In the genomic region with DNA sequence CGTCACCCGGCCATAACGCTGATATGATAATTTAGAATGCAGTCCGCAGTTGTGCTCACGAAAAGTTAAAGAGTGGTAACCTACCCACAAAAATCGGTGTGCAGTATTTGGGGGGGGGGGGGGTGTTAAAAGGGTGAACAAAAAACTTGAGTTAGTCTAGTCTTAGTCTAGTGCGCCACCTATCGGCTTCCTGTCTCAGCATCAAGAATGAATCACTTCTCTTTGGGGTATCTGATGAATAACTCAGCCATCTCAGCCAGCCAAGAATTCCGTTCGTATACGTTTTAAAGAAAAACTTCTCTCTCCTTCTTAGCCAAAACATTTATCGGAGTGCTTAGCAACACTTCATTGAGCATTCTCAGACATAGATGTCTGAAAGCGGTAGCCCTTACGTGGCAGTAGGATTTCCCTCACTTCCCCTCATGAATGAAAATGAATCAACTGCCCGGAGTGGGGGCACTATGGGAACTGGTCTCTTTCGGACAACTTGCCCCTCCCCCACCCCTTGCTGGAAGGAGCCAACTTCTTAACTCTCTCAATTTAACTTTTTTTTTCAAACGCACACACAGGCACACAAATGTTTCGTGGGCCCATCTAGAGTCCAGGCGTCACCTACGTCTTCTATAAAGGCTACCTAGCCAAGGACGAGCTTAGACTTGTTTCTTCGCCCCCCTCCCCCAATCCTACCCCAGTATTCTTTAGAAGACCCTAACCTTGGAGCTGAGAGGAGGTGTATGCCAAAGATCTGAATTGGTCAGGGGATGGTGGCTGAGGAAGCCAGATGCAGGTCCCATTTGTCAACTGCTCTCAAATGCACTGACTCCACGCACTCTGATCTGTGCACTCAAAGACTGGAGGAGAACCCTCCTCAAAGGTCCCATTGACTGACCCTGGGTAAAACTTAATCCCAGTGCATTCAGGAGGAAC, we compare ENCODE assay signal across 9 mouse cellular contexts. TPM values are rescaled to one million over a fixed set of nuclear protein-coding genes. Genes with fewer than 3 reads are reported as not detected.
DNase-seq lines count a peak whose midpoint lies in the region; ATAC-seq and TF ChIP-seq lines count a peak whose summit lies in the region.
"Had no signal": no experiment of that assay in that cellular context is flagged by ENCODE, and none has a peak within 500 bp of the region (broad histone marks: within the 10 kb centered on the region; RNA-seq: fewer than 3 reads in every experiment).

No protein-coding gene starts in this region.

- intact Hi-C loops in gastrocnemius, postnatal 14 days (cut with DNase I; ENCODE audit: low total_unique reads), result loop anchor here (5.0 to 10.0 kb wide), 2 partner anchors 612 to 670 kb away; no protein-coding TSS in a partner anchor
- intact Hi-C loops in left cerebral cortex, postnatal 36 days (cut with DNase I), result loop anchor here (1.0 to 2.0 kb wide), 2 partner anchors 608 to 672 kb away; no protein-coding TSS in a partner anchor

- no peaks in the 10 kb centered on the region for H3K9me3 ChIP-seq in intestine, embryonic 14.5 days (ENCODE audit: control insufficient read depth, low read length)
- no peaks in the 10 kb centered on the region for H3K9me3 ChIP-seq in midbrain, embryonic 11.5 days (ENCODE audit: control insufficient read depth, low read length)
- H3K9me3 ChIP-seq in stomach, postnatal 0 days (ENCODE audit: control insufficient read depth, low read length), result no peaks in the 10 kb centered on the region
- H3K9me3 ChIP-seq: G1E had no signal

- no peak for TF ChIP-seq POLR2A in cortical plate, adult 2 months (IDR thresholded peaks at IDR 0.05; ENCODE audit: extremely low read depth, insufficient read depth, low read length)

- peak overlapping the region; percentile 19 for H3K4me3 ChIP-seq in cortical plate, adult 2 months (ENCODE audit: insufficient read depth, low read length)
- peak overlapping the region; percentile 54 for H3K4me3 ChIP-seq in intestine, embryonic 14.5 days (ENCODE audit: low read depth, low read length)
- H3K4me3 ChIP-seq in midbrain, embryonic 11.5 days (ENCODE audit: low read depth, low read length), result peak overlapping the region; percentile 49; the same call in 1 of the 2 replicates
- H3K4me3 ChIP-seq in stomach, postnatal 0 days (ENCODE audit: low read depth, low read length), result peak overlapping the region; percentile 62

- 12% methylated on average over 23 of the region's 23 CpGs for WGBS in intestine, embryonic 14.5 days
- 10% methylated on average over 23 of the region's 23 CpGs for WGBS in midbrain, embryonic 11.5 days
- WGBS in stomach, postnatal 0 days, result 9% methylated on average over 23 of the region's 23 CpGs

- no peaks in the 10 kb centered on the region for H3K36me3 ChIP-seq in intestine, embryonic 14.5 days (ENCODE audit: control insufficient read depth, insufficient read depth, low read length)
- H3K36me3 ChIP-seq in midbrain, embryonic 11.5 days (ENCODE audit: control insufficient read depth, insufficient read depth, low read length), result no peaks in the 10 kb centered on the region
- H3K36me3 ChIP-seq in stomach, postnatal 0 days (ENCODE audit: control insufficient read depth, insufficient read depth, low read length), result no peaks in the 10 kb centered on the region
- H3K36me3 ChIP-seq: G1E had no signal

- peak; percentile 41; the same call in 1 of the 2 replicates for TF ChIP-seq CTCF in cortical plate, adult 2 months (IDR thresholded peaks at IDR 0.05; ENCODE audit: extremely low read depth, insufficient read depth, low read length)
- peak; percentile 83 for TF ChIP-seq CTCF in stomach, postnatal 0 days (IDR thresholded peaks at IDR 0.05; ENCODE audit: low read depth)

- peak; percentile 61 for DNase-seq in ovary, postnatal 14 days (ENCODE audit: low spot score)
- no peak for DNase-seq in ovary, postnatal 10 days (ENCODE audit: low spot score)
- DNase-seq in gastrocnemius, postnatal 14 days, result peak; percentile 69
- peak; percentile 78 for DNase-seq in intestine, embryonic 14.5 days (ENCODE audit: low spot score)
- DNase-seq in left cerebral cortex, postnatal 36 days (ENCODE audit: low spot score in 2 of 2), result peak; percentile 50 to 65
- peak; percentile 97 for DNase-seq in midbrain, embryonic 11.5 days (ENCODE audit: low spot score, missing footprints)
- DNase-seq in stomach, postnatal 0 days (ENCODE audit: low spot score), result peak; percentile 68

- no peak for TF ChIP-seq EP300 in stomach, postnatal 0 days (optimal IDR thresholded peaks at IDR 0.05)

- H3K4me1 ChIP-seq in cortical plate, adult 2 months (ENCODE audit: control insufficient read depth, insufficient read depth, low read length), result no peaks in the 10 kb centered on the region
- H3K4me1 ChIP-seq in intestine, embryonic 14.5 days (replicated peaks; ENCODE audit: control insufficient read depth, insufficient read depth, low read length), result peaks cover 23% of the 10 kb centered on the region
- H3K4me1 ChIP-seq in midbrain, embryonic 11.5 days (ENCODE audit: control insufficient read depth, insufficient read depth, low read length), result peaks cover 18% of the 10 kb centered on the region; the same call in 1 of the 2 replicates
- H3K4me1 ChIP-seq in stomach, postnatal 0 days (replicated peaks; ENCODE audit: control insufficient read depth, insufficient read depth), result no peaks in the 10 kb centered on the region

- peak overlapping the region; percentile 68 for H3K9ac ChIP-seq in intestine, embryonic 14.5 days (ENCODE audit: low read length)
- H3K9ac ChIP-seq in midbrain, embryonic 11.5 days (ENCODE audit: low read length), result no peak overlapping the region
- H3K9ac ChIP-seq in stomach, postnatal 0 days (ENCODE audit: low read length), result peak overlapping the region; percentile 72

- peak overlapping the region; percentile 80 for H3K4me2 ChIP-seq in intestine, embryonic 14.5 days (ENCODE audit: low read length)
- peak overlapping the region; percentile 85 for H3K4me2 ChIP-seq in midbrain, embryonic 11.5 days
- H3K4me2 ChIP-seq in stomach, postnatal 0 days (replicated peaks; ENCODE audit: low read depth), result peak overlapping the region; percentile 79

- peaks cover 21% of the 10 kb centered on the region for H3K27me3 ChIP-seq in intestine, embryonic 14.5 days (replicated peaks; ENCODE audit: control insufficient read depth, insufficient read depth, low read length)
- peaks cover 40% of the 10 kb centered on the region for H3K27me3 ChIP-seq in midbrain, embryonic 11.5 days (ENCODE audit: control insufficient read depth, insufficient read depth, low read length)
- H3K27me3 ChIP-seq in stomach, postnatal 0 days (ENCODE audit: control insufficient read depth, insufficient read depth, low read length), result no peaks in the 10 kb centered on the region

- no peak overlapping the region for H3K27ac ChIP-seq in cortical plate, adult 2 months (ENCODE audit: insufficient read depth, low read length)
- peak overlapping the region; percentile 81 for H3K27ac ChIP-seq in intestine, embryonic 14.5 days (ENCODE audit: low read depth)
- no peak overlapping the region for H3K27ac ChIP-seq in midbrain, embryonic 11.5 days (ENCODE audit: low read depth, low read length)
- no peak overlapping the region for H3K27ac ChIP-seq in stomach, postnatal 0 days (replicated peaks)

- ATAC-seq in intestine, embryonic 14.5 days (replicated peaks; ENCODE audit: low FRiP score, low TSS enrichment, low read depth), result no peak; the same call in 1 of the 2 replicates
- peak; percentile 12; the same call in 1 of the 2 replicates for ATAC-seq in midbrain, embryonic 11.5 days (ENCODE audit: low FRiP score)
- ATAC-seq in stomach, postnatal 0 days (ENCODE audit: low FRiP score, low TSS enrichment), result no peak

RNA-seq across cellular contexts. Expression of a gene that starts 1.5 kb away (rescaled TPM):
- polyA plus RNA-seq in cortical plate, adult 2 months (2012; rRNA removed), result 10.3 and 10.9 TPM in 2 replicates
- total RNA-seq in gastrocnemius, postnatal 14 days (2021), result 10 to 100 TPM; 55.3 to 60.1 TPM
- polyA plus RNA-seq in intestine, embryonic 14.5 days (2014; fragmentation: Nextera tagmentation; extraction: Ambion mirVana), result 62.8 and 64.4 TPM in 2 replicates
- 1 to 10 TPM; 5.4 to 6.2 TPM for total RNA-seq in left cerebral cortex, postnatal 36 days (2021)
- 14.7 and 17.8 TPM in 2 replicates for polyA plus RNA-seq in midbrain, embryonic 11.5 days (2014; fragmentation: Nextera tagmentation; extraction: Ambion mirVana)
- 21.6 and 31.0 TPM in 2 replicates for polyA plus RNA-seq in stomach, postnatal 0 days (2015; fragmentation: Nextera tagmentation; extraction: Ambion mirVana)

RNA-seq across cellular contexts. Expression of a gene that starts 42.5 kb away (rescaled TPM):
- 644 and 706 TPM in 2 replicates for polyA plus RNA-seq in cortical plate, adult 2 months (2012; rRNA removed)
- total RNA-seq in gastrocnemius, postnatal 14 days (2021), result 100 to 1,000 TPM; 494 to 598 TPM
- polyA plus RNA-seq in intestine, embryonic 14.5 days (2014; fragmentation: Nextera tagmentation; extraction: Ambion mirVana), result 747 and 830 TPM in 2 replicates
- total RNA-seq in left cerebral cortex, postnatal 36 days (2021), result 100 to 1,000 TPM; 340 to 356 TPM
- 601 and 658 TPM in 2 replicates for polyA plus RNA-seq in midbrain, embryonic 11.5 days (2014; fragmentation: Nextera tagmentation; extraction: Ambion mirVana)
- 927 and 965 TPM in 2 replicates for polyA plus RNA-seq in stomach, postnatal 0 days (2015; fragmentation: Nextera tagmentation; extraction: Ambion mirVana)
